Mouse (Mus musculus): ENCODE measurements around the gene Hif1an. TPM values are rescaled to one million over a fixed set of nuclear protein-coding genes. Genes with fewer than 3 reads are reported as not detected.

Gene Hif1an
- 13.5 TPM for polyA plus RNA-seq (2012; fragmentation: generic; extraction: Trizol)
- long read RNA-seq, experiment 1, full-length matches to known transcripts: 3 of 8 reads
- long read RNA-seq, experiment 1, partial matches to known transcripts: 3 of 8 reads
- long read RNA-seq, experiment 1, other reads (novel, unspliced or antisense): 2 of 8 reads
- long read RNA-seq, experiment 2, full-length matches to known transcripts: 132 of 164 reads
- long read RNA-seq, experiment 2, partial matches to known transcripts: 6 of 164 reads
- long read RNA-seq, experiment 2, other reads (novel, unspliced or antisense): 26 of 164 reads

DNA sequence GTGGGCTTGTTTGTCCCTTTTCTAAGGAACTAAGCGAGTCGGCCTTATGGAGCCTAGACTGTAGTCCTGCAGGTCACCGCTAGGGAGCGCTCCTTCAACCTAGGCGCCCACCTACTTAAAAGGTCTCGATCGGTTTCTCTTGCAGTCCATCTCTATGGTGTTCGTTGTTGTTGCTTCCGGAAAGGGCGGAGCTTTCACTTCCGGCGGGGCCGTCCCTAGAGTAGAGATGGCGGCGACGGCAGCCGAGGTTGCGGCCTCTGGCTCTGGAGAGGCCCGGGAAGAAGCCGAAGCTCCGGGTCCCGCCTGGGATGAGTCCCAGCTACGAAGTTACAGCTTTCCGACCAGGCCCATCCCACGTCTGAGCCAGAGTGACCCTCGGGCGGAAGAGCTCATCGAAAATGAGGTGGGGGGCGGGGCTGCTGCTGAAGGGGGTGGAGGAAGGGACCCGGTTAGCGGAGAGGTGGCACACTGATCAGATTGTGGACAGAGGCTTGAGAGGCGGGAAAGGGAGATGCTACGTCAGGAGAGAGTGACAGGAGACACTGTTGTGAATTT lies at the start of gene Hif1an:
TSS of gene Hif1an (plus strand) at position 199 of the 555 bp plus-strand sequence.
- TF ChIP-seq CTCF (IDR thresholded peaks at IDR 0.05; ENCODE audit: control insufficient read depth, insufficient read depth, insufficient read length) (peak; percentile 59), MAX (IDR thresholded peaks at IDR 0.05) (peak; percentile 38), CEBPB (IDR thresholded peaks at IDR 0.05; ENCODE audit: low read depth) (no peak)
- peaks cover 44% of the 10 kb centered on the region for H3K79me2 ChIP-seq (ENCODE audit: control insufficient read depth, insufficient read depth)
- peaks cover 22% of the 10 kb centered on the region for H3K79me3 ChIP-seq (ENCODE audit: low read depth)
- peak within 1 kb of the TSS; percentile 64 for H3K4me3 ChIP-seq (ENCODE audit: insufficient read depth, poor library complexity, severe bottlenecking)
- peaks cover 3% of the 10 kb centered on the region for H3K27me3 ChIP-seq (ENCODE audit: control insufficient read depth, insufficient read depth, insufficient read length)
- peak within 1 kb of the TSS; percentile 85 for H3ac ChIP-seq (ENCODE audit: control insufficient read depth, insufficient read length, low read depth)
- peaks cover 35% of the 10 kb centered on the region for H3K36me3 ChIP-seq (ENCODE audit: control insufficient read depth, insufficient read depth)

DNA sequence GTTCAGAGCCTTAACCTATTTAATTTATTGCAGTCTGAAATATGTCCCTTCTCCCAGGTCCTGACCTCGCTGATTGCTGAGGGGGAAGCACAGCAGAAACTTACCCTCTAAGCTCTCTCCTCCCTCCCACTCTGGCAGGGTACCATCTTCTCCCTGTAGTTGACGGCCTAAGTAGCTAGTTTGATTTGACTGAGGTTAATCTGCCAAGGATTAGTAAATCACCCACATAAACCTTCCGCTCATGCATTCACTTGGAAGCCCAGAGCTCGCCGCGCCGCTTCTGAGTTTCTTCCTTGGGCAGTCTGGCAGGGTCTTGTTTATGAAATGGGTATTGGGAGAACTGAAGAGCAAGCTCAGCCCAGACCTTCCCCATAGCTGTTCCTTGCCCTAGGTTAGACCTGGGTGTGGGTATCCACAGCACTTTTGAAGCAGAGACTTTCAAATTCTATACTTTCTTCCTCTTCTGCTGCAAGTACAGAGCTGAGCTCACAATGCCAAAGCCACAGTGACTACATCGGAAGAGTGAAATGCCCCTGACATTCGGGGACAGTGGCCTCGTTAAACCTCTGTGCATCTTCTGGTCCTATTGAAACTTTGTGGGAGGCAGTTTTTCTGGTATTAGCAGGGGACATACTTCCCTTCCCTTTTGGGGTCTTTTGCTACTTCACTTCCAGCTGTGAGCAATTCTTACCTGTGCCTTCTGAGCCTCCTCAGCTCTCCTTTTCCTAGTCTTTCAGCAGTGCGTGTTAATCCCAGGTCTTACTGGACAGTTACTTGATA lies 49.4 kb upstream of the Hif1an start:
- no peak overlapping the region for H3ac ChIP-seq (ENCODE audit: control insufficient read depth, insufficient read length, low read depth)
- no peak for TF ChIP-seq USF1 (IDR thresholded peaks at IDR 0.05; ENCODE audit: low read depth)
- no peak for TF ChIP-seq MYOD1 (IDR thresholded peaks at IDR 0.05; ENCODE audit: control insufficient read depth, insufficient read length, low read depth)
- no peaks in the 10 kb centered on the region for H3K79me3 ChIP-seq (ENCODE audit: low read depth)
- H3K27me3 ChIP-seq (ENCODE audit: control insufficient read depth, insufficient read depth, insufficient read length): peaks cover 85% of the 10 kb centered on the region
- H3K4me3 ChIP-seq (ENCODE audit: insufficient read depth, poor library complexity, severe bottlenecking): no peak overlapping the region
- H3K79me2 ChIP-seq (ENCODE audit: control insufficient read depth, insufficient read depth): no peaks in the 10 kb centered on the region
- H3K36me3 ChIP-seq (ENCODE audit: control insufficient read depth, insufficient read depth): no peaks in the 10 kb centered on the region

DNA sequence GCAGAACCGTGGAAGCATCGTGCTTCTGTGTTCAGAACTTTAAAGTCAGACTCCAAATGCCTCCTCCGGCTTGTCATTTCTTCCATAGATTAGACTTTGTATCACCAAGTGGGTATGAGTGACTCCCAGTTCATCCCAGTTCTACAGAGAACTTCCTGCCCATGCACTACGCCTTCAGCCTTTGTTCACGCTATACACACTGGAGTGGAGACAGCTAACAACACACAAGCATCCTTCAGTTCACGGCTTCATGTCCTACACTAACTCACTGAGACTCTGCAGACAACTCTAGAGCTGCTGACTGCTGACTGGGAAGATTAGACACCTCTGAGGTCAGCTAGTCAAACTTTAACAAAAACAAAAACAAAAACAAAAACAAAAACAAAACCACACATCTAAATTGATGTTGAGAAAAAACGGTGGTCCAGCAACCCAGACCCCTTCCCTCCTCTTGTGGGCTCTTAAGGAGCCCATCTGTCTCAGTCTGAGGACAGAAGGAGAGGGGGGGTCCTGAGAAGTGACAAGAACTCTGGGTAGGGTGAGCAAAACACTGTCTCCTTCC lies 48.6 kb upstream of the Hif1an start:
- TF ChIP-seq USF1 (IDR thresholded peaks at IDR 0.05; ENCODE audit: low read depth) (no peak), MYOG (IDR thresholded peaks at IDR 0.05; ENCODE audit: control insufficient read depth, extremely low read depth, insufficient read length) (no peak), CTCF (IDR thresholded peaks at IDR 0.05; ENCODE audit: control insufficient read depth, insufficient read depth, insufficient read length) (no peak), FOSL1 (IDR thresholded peaks at IDR 0.05; ENCODE audit: insufficient read depth, low read length, poor library complexity, severe bottlenecking) (no peak), CEBPB (IDR thresholded peaks at IDR 0.05; ENCODE audit: low read depth) (no peak), MAX (IDR thresholded peaks at IDR 0.05) (no peak), MYOD1 (IDR thresholded peaks at IDR 0.05; ENCODE audit: control insufficient read depth, insufficient read length, low read depth) (no peak)
- Histone ChIP-seq H3ac (ENCODE audit: control insufficient read depth, insufficient read length, low read depth) (no peak overlapping the region), H3K4me3 (ENCODE audit: insufficient read depth, poor library complexity, severe bottlenecking) (no peak overlapping the region), H3K36me3 (ENCODE audit: control insufficient read depth, insufficient read depth) (no peaks in the 10 kb centered on the region), H3K79me3 (ENCODE audit: low read depth) (no peaks in the 10 kb centered on the region), H3K79me2 (ENCODE audit: control insufficient read depth, insufficient read depth) (no peaks in the 10 kb centered on the region), H3K27me3 (ENCODE audit: control insufficient read depth, insufficient read depth, insufficient read length) (peaks cover 83% of the 10 kb centered on the region)

DNA sequence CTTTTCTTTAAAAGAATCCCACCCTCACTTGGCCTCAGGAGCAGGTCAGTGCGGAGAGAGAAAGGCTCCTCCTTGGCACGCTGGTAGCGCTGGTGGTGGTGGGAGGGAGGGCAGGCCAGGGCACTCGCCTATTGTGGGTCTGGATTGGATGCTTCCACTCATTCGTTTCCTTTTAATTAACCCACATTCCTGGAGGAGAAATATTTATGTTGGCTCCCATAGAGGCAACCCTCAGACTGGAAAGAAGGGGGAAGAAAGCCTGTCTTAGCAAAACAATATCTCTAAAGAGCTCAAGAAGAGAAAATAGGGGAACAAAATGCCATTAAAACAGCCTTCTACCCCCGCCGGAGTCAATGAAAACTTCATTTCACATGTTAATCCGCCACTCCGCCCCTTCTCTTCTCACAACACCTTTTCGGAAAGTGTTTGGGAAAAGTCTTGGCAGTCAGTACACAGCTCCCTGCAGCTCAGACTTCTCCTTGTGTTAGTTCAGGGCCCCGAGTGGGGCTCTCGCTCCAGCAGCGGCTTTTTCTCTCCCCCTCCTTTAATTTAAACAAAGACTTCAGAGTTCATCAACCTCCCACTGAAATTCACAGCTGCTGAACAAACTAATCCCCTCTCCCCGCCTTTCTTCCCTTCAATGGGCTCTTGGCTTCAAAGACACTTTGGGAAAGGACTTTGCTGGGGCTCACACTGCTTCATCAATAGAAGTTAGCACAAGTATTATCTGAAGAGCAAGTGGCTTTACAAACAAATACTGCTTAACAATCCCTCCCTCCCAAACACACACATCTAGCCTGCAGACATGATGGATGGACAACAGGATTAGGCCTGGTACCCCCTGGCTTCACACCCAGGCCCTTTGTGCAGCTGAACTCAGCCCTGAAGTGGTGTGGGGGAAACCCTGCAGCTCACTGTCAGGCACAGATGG lies 47.9 kb upstream of the Hif1an start:
- no peak for TF ChIP-seq MYOD1 (IDR thresholded peaks at IDR 0.05; ENCODE audit: control insufficient read depth, insufficient read length, low read depth)
- no peak for TF ChIP-seq CEBPB (IDR thresholded peaks at IDR 0.05; ENCODE audit: low read depth)
- TF ChIP-seq MYOG (IDR thresholded peaks at IDR 0.05; ENCODE audit: control insufficient read depth, extremely low read depth, insufficient read length): no peak
- TF ChIP-seq FOSL1 (IDR thresholded peaks at IDR 0.05; ENCODE audit: insufficient read depth, low read length, poor library complexity, severe bottlenecking): no peak
- TF ChIP-seq CTCF (IDR thresholded peaks at IDR 0.05; ENCODE audit: control insufficient read depth, insufficient read depth, insufficient read length): no peak
- TF ChIP-seq MAX (IDR thresholded peaks at IDR 0.05): no peak
- no peak for TF ChIP-seq USF1 (IDR thresholded peaks at IDR 0.05; ENCODE audit: low read depth)
- Histone ChIP-seq H3K79me3 (ENCODE audit: low read depth) (no peaks in the 10 kb centered on the region), H3K79me2 (ENCODE audit: control insufficient read depth, insufficient read depth) (no peaks in the 10 kb centered on the region), H3K4me3 (ENCODE audit: insufficient read depth, poor library complexity, severe bottlenecking) (no peak overlapping the region), H3ac (ENCODE audit: control insufficient read depth, insufficient read length, low read depth) (no peak overlapping the region), H3K36me3 (ENCODE audit: control insufficient read depth, insufficient read depth) (no peaks in the 10 kb centered on the region), H3K27me3 (ENCODE audit: control insufficient read depth, insufficient read depth, insufficient read length) (peaks cover 83% of the 10 kb centered on the region)

DNA sequence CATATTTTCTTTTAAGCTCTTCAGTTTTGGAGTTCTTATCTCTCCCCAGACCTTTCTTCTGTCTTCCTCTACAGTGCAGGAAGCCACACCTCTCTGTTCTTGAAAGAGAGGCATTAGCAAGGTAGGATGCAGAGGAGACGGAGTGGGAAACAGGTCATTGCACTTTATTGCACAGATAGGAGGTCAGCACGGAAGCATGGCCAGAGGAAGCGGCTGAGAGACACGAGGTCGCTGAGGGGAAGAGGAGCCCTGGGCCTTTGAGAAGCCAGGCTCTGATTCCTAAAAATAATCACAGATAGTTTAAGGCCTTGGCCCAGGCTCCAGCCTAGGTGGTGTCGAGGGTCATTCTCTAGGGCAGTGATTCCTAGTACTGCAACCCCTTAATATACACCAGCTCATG lies 46.9 kb upstream of the Hif1an start:
- no peak for TF ChIP-seq MAX (IDR thresholded peaks at IDR 0.05)
- no peak for TF ChIP-seq MYOG (IDR thresholded peaks at IDR 0.05; ENCODE audit: control insufficient read depth, extremely low read depth, insufficient read length)
- TF ChIP-seq USF1 (IDR thresholded peaks at IDR 0.05; ENCODE audit: low read depth): no peak
- no peak for TF ChIP-seq CEBPB (IDR thresholded peaks at IDR 0.05; ENCODE audit: low read depth)
- TF ChIP-seq CTCF (IDR thresholded peaks at IDR 0.05; ENCODE audit: control insufficient read depth, insufficient read depth, insufficient read length): no peak
- TF ChIP-seq MYOD1 (IDR thresholded peaks at IDR 0.05; ENCODE audit: control insufficient read depth, insufficient read length, low read depth): no peak
- no peak for TF ChIP-seq FOSL1 (IDR thresholded peaks at IDR 0.05; ENCODE audit: insufficient read depth, low read length, poor library complexity, severe bottlenecking)
- Histone ChIP-seq H3ac (ENCODE audit: control insufficient read depth, insufficient read length, low read depth) (no peak overlapping the region), H3K79me2 (ENCODE audit: control insufficient read depth, insufficient read depth) (no peaks in the 10 kb centered on the region), H3K27me3 (ENCODE audit: control insufficient read depth, insufficient read depth, insufficient read length) (peaks cover 78% of the 10 kb centered on the region), H3K4me3 (ENCODE audit: insufficient read depth, poor library complexity, severe bottlenecking) (no peak overlapping the region), H3K79me3 (ENCODE audit: low read depth) (no peaks in the 10 kb centered on the region), H3K36me3 (ENCODE audit: control insufficient read depth, insufficient read depth) (no peaks in the 10 kb centered on the region)

Measured in C2C12 (cell line).